Mouse (Mus musculus) brain, embryonic 14.5 days (tissue): Measurements from ENCODE around the gene Prok2.

Source experiments
- CTCF ChIP-seq: fragments of 200-500 bp; IDR thresholded peaks from 2 replicates; pipeline ENCODE4 v1.5.1; 2012; ENCODE audit warnings: inconsistent platforms, mild to moderate bottlenecking, moderate library complexity, borderline replicate concordance; ENCODE audit not compliant: insufficient read depth, insufficient read length; ENCODE audit errors: extremely low read depth
- POLR2A ChIP-seq: fragments of 200-500 bp; IDR thresholded peaks from 2 replicates; pipeline ENCODE4 v1.6.1; 2012; ENCODE audit warnings: mild to moderate bottlenecking, inconsistent platforms, borderline replicate concordance; ENCODE audit not compliant: poor library complexity, insufficient read depth, insufficient read length, severe bottlenecking; ENCODE audit errors: extremely low read depth

GRCm38 (mm10) chr6:99713256-99713655 lies 12.9 kb downstream of the Prok2 start:
- TF ChIP-seq CTCF (no peak), POLR2A (no peak)
